Mouse (Mus musculus): ENCODE data around the gene Ppm1a.

Gene Ppm1a

GRCm38 (mm10) chr12:72829777-72830176 is 72.5 kb downstream of the Ppm1a start:
- no peak for DNase-seq

- no peak for DNase-seq
Measured at GRCm38 (mm10) chr12:72830317-72830716, 73.1 kb downstream of the Ppm1a start.

GRCm38 (mm10) chr12:72831711-72832432 is 74.6 kb downstream of the Ppm1a start:
- DNase-seq: peak; percentile 36

- peak; percentile 28 for DNase-seq
Measured at GRCm38 (mm10) chr12:72834773-72835517, 77.7 kb downstream of the Ppm1a start.

DNA sequence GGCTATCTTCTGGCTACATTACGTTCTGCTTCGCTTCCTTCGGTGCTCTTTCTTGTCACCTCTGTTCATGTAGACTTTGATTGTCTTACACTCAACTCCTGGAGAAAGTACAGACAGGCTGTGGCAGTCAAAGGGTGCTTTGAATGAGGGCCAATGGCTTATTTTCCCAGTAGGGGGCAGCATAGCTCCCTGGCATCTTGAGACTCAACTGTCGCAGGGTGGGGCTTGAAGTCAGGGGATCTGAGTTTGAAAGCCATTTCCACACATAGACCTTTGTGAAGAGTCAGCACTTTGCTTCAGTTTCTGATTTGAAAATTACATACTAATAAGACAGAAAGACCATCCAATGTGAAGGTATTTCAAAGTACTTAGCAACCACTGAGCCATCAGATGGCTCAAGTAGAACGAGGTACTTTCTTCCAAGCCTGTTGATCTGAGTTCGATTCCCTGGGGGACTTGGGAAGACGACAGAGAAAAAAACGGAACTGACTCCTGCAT is 78.3 kb downstream of the Ppm1a start:
- no peak for DNase-seq

- DNase-seq: no peak
Measured at GRCm38 (mm10) chr12:72837302-72837701, 80.0 kb downstream of the Ppm1a start.

- DNase-seq: no peak
Measured at GRCm38 (mm10) chr12:72841500-72841899, 84.2 kb downstream of the Ppm1a start.

DNA sequence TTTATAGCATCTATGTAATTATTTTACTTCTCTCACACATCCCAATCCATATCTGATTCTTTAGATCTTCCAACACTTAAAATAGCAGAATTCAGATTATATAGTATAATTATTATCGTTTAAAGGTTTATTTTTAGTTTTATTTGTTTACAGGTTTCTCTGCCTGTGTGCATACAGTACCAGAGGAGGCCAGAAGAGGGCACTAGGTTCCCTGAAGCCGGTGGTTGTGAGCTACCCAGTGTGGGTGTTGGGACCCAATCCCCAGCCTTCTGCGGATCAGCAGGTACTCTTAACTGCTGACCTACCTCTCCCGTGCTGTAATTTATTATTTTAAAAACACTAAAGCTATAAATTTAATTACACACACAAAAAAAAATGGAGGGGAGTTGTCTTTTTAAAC is 85.9 kb downstream of the Ppm1a start:
- DNase-seq: no peak

- DNase-seq: no peak
Measured at GRCm38 (mm10) chr12:72843555-72843954, 86.3 kb downstream of the Ppm1a start.

GRCm38 (mm10) chr12:72843973-72844620 is 86.8 kb downstream of the Ppm1a start:
- DNase-seq: peak; percentile 75

DNA sequence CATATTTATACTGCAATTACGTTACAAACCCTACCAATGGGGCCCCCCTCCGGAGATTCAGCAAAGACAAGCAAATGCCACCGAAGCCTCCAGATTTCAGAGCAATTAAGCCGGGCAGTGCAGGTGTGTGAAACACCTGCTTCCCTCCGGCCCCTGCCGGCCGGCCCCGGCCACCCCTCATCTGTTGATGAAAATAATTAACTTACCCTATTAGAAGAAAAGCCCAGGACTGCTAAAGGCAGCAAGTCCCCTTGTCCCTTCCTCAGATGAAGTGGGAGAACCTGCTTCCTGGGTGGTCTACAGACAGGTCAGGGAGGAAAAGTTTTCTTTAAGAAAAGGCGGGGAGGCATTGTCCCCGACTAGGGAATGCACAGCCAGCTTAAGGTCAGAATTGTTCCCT is 88.7 kb downstream of the Ppm1a start:
- peak; percentile 13 for DNase-seq

- peak; percentile 59 for DNase-seq
Measured at GRCm38 (mm10) chr12:72847725-72848124, 90.5 kb downstream of the Ppm1a start.

All from kidney, postnatal 10 days (tissue).